Mouse (Mus musculus): ENCODE results near the gene Phpt1.
"Not testable (repeated sequence)": the region's sequence is repeated elsewhere in the genome, so short reads cannot be mapped to it uniquely, and the experiment has no call there.

Gene Phpt1

DNA sequence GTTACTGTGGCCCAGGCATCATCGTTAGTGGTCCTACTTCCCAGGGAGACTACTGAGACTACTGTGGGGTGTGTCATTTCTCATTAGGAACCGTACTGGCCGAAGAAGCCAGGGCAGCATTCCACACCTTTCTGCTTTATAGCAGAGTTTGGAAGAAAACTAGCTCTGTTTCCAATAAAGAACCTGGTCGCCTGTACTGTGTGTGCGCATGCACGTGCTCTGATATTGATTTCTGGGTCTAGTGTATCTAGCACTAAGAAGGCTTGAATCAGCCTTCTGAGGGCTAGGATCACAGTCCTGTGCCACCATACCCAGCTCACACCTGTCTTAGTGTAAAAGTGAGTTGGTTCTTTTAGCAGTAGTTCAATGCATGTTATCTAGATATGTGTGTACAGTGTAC is 16.2 kb downstream of the Phpt1 start:
- no peak for DNase-seq

GRCm38 (mm10) chr2:25557964-25558360 is 17.1 kb downstream of the Phpt1 start:
- DNase-seq: peak; percentile 70 to 80

DNA sequence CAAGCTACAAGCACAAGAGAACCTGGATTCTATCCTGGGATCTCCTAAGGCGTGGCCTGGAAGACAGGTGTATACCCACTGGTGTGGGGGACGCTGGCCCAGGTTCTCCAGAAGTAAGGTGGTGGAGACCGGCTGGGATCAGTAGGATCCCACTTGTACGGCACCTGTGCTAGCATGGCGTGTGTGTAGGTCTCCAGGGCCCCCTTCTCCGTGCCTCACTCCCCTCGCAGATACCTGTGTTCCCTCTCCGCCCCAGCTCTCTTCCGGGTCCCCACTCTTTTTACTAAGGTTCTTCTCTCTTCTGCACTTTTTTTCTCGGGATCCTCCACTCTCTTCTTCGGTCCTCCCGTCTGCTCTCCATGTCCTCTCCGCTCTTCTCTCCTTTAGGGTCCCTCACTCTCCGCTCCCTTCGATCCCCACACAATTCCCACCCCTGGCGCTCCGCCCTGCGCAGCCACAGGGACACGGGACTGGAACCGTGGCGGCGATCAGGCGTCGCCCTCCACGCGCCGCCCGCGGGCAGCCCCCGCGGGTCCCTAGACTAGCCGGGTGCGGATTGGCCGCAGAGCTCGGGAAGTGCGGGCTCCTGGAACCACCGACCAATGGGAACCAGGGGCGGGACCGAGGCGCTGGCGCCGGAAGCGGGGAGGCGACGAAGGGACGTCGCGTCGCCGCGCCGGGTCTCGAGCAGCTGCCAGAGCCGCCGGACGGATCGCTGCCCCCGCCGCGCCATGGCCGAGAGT is 17.6 kb downstream of the Phpt1 start, which contains the start of gene Edf1:
Gene Edf1 (plus strand): TSS at position 627 of the 743 bp plus-strand sequence.
- DNase-seq: peak; percentile 97

DNA sequence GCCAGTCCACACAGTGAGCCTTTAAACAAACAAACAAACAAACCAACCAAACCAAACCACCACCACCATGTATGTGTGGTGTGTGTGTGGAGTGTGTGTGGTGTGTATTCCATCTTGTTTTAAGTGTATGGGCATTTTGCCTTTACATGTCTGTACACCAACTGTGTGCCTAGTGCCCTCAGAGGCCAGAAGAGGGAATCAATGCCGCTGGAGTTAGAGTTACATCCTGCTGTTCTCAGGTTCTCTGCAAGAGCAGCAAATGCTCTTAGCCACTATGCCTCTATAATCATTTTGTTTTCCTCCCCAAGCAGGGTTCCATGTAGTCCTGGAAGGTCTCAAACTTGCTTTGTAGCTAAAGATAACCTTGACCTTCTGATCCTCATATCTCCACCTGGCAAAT is 18.7 kb downstream of the Phpt1 start:
- DNase-seq: no peak

GRCm38 (mm10) chr2:25555479-25555878 is 19.5 kb downstream of the Phpt1 start:
- DNase-seq: not testable (repeated sequence)

DNA sequence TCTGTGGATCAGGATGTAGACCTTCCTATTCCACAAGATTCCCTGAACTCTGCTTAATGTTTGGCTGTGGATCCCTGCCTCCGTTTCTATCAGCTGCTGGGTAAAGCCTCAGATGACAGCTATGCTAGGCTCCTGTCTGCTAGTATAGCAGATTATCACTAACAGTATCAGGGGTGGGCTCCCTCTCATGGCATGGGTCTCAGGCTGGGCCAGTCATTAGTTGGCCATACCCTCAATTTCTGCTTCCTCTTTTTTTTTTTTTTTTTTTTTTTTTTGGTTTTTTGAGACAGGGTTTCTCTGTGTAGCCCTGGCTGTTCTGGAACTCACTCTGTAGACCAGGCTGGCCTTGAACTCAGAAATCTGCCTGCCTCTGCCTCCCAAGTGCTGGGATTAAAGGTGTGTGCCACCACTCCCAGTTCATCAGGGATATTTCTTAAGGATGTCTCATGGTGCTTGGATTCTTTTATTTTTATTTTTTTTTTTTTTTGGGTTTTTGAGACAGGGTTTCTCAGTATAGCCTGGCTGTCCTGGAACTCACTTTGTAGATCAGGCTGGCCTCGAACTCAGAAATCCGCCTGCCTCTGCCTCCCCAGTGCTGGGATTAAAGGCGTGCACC is 21.7 kb downstream of the Phpt1 start:
- DNase-seq: not testable (repeated sequence)

DNA sequence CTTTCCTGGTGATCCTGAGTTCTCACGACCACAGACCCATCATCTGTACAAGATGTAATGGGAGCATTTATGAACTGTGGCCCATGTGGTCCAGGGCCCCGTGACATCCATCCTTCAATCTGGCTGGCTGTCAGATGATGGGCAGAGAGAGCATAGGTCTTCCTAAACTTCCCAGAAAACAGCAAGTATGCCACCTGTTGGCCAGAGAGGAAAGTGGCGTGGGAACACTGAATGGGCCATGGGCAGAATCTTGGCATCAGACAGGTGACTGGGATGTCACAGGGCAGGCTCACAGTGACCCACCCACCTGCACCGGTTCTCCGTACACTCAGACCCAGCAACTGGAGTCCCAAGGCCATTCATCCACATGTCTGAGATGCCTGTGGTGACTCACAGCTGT is 23.8 kb downstream of the Phpt1 start:
- DNase-seq: peak; percentile 71 to 82

DNA sequence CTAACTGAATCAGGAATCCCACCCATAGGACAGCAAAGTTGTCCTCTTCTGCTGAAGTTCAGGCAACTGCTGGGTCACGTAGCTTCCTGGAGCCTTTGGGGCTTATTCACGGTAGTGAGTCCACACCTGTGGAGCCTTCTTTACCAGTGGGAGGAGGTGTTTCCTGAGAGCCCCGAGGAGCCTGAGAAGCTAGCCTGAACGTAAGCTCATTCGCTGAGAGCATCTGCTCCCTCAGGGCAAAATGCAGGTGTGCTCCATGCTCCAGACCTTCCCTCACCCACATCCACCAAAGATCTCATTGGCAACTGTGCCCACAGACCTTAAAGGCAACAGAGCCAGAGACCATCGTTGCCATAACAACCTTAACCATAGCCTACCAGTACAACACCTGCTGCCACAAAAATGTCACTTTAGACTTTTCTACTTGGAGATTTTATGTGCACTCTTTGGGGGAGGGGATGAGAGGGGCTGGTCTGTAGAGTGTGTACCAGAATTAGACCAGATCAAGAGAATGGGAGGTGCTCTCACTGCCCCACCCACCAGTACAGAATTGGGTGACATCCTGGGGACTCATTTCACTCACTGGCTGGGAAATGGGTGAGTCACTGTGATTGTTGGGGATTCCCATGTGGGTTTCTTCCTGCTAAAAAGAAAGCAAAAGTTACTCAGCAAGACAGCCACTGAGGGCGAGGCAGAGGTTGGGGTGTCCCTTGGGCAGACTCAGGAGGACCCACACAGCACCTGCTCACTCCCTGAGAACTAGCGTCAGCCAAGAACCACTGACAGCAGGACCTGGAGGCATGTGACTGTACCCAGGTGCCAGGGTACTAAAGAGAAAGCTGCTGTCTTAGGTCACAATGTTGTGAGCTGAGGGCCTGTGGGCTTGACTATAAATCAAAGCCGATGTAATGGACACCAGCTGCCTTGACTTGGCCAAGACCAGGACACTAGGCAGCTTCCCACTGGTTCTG is 25.7 kb downstream of the Phpt1 start:
- DNase-seq: no peak

DNA sequence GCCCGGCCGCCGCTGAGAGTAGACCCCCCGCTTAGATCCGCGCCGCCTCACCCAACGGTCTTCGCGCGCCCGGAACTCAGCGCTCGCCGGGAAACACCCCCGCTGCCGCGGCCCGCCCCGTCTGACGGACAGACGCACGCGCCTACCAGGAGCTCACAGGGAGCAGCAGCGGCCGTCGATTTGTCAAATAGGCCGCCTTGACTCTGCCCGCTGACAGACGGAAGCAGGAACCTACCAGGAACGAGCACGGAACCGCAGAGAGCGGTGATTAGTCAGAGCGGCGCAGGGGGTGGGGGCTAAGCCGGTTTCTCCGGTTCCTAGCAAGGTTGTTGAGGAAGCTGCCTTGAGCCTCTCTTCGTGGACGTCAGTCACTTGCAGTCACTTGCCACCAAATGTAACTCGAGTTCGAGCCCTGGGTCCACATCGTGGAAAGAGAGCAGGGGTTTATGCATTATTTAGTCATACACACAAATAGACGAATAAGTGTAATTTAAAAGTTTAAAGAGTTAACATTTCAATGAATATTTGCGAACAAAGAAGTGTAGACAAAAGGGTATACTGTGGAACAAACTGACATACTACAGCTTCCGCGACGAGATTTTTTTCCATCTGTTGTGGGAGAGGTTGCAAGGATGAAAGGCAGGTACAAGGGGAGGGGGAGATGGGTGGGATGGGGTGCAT is 28.1 kb downstream of the Phpt1 start, which contains the start of gene Traf2:
Gene Traf2 (minus strand): TSS at position 130 of the 681 bp plus-strand sequence.
- peak; percentile 99 to 100 for DNase-seq

- peak in 1 of 2 experiments; percentile 92 for DNase-seq
Observed at GRCm38 (mm10) chr2:25545996-25546810, 28.8 kb downstream of the Phpt1 start.

GRCm38 (mm10) chr2:25541644-25542367 is 33.2 kb downstream of the Phpt1 start:
- peak in 1 of 2 experiments; percentile 26 for DNase-seq

DNA sequence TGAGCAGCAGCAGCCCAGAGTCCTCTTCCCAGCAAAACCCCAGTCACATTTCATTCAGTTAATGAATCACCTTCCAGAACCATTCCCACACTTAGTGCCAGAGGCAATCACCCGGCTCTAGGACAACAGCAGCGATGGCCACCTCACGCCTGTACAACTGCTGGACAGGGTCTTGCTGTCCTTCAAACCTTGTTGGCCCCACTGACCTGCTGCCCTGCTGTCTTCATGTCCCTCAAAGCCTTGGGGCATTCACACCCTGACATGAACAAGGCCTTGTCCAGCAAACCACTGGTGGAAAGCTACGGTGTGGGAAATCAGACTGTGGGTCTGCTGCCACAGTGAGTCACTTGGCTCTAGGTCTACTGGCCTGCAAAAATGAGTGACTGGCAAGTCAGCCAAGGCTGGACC is 34.5 kb downstream of the Phpt1 start:
- DNase-seq: peak; percentile 61 to 65

GRCm38 (mm10) chr2:25536531-25536930 is 38.5 kb downstream of the Phpt1 start:
- DNase-seq: no peak

GRCm38 (mm10) chr2:25534866-25535182 is 40.2 kb downstream of the Phpt1 start:
- no peak for DNase-seq

DNA sequence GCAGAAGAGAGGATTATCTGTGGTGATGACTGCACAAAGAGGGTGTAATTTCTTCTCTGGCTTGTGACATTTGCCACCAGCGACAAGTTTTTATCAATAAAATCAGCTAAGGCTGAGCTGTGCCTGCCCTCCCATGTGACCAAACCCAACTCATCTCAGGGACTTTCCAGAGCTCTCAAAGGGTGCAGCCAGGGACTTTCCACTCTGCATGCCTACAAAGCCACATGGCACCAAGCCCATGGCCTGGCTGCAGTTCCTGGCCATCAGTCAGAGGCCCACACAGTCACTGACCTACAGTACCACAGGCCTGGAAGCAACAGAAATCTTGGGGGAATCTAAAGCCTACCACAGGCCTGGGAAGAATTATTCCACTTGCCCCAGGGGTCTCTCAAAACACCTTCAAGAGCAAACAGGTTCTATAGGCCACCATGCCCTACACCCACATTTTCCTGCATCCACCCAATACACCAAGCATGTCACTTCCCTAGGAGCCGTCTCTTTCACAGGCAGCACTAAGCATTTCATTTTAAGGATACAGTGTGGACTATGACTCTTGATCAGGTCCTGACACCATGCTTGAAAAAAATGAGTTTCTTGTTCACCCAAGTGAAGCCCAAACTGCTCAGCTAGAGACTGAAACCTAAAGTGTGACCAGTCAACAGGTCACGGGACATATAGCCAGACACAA is 40.7 kb downstream of the Phpt1 start:
- peak; percentile 85 to 88 for DNase-seq

- DNase-seq: no peak
Observed at GRCm38 (mm10) chr2:25533707-25534106, 41.3 kb downstream of the Phpt1 start.

DNA sequence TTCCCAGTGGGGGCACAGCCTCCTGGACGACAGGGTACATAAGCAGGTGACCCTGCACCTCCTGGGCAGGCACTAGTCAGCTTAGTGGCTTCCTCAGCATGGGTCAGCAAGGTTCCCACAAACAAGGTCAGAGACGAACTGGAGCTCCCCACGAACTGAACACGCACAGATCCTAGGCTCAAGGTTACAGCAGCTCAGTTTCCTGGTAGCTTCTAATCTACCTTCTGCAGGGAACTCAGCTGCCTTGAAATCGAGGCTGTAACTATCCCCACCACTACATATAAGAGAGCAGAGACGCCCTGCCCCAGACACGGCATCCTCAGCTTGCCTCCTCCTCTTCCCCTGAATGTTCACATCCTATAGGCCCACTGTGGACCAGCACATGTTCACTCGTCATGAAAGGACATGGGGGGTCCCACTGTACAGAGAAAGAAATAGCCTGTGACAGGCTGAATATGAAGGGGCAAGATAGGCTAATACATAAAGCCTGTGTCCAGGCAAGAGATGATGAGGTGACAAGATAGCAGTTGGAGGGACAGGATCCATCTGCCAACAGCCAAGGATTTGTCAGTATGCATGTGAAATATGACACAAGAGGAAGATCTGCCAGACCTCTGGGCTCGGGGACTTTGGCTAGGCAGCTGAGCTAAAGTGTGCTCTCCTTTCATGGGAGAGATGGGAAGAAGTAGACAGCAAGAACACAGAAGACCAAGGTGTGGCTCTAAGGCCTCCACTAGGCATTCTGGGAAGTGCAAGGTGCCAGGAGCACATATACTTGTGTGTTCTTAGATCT is 48.3 kb downstream of the Phpt1 start:
- no peak for DNase-seq

Measured in kidney, postnatal 36 days (tissue).